Mouse (Mus musculus): ENCODE data around the gene Klhl2. TPM values are rescaled to one million over a fixed set of nuclear protein-coding genes. Genes with fewer than 3 reads are reported as not detected.

The Klhl2 gene
- polyA plus RNA-seq, 1 experiment, result 0.04 TPM

- H3K27me3 ChIP-seq (ENCODE audit: control insufficient read depth), result no peaks in the 10 kb centered on the region
- H3K9me3 ChIP-seq (ENCODE audit: control insufficient read depth, low read length), result no peaks in the 10 kb centered on the region
- no peaks in the 10 kb centered on the region for H3K4me1 ChIP-seq (ENCODE audit: control insufficient read depth)
- no peak overlapping the region for H3K4me3 ChIP-seq (replicated peaks)
- no peaks in the 10 kb centered on the region for H3K36me3 ChIP-seq (ENCODE audit: control insufficient read depth)
- TF ChIP-seq TAL1 (IDR thresholded peaks at IDR 0.05; ENCODE audit: low read length), result no peak
- TF ChIP-seq GATA1 (IDR thresholded peaks at IDR 0.05; ENCODE audit: low read length), result no peak
Observed at GRCm38 (mm10) chr8:64703191-64703590, 146.6 kb downstream of the Klhl2 start.

GRCm38 (mm10) chr8:64692651-64693201, 157.1 kb downstream of the Klhl2 start, which contains the start of gene Cpe:
Gene Cpe, minus strand, starts transcription at chr8:64693054.
- H3K36me3 ChIP-seq (ENCODE audit: control insufficient read depth), result no peaks in the 10 kb centered on the region
- TF ChIP-seq TAL1 (IDR thresholded peaks at IDR 0.05; ENCODE audit: low read length), result no peak
- no peak for TF ChIP-seq GATA1 (IDR thresholded peaks at IDR 0.05; ENCODE audit: low read length)
- H3K9me3 ChIP-seq (ENCODE audit: control insufficient read depth, low read length), result no peaks in the 10 kb centered on the region
- H3K4me1 ChIP-seq (ENCODE audit: control insufficient read depth), result no peaks in the 10 kb centered on the region
- H3K4me3 ChIP-seq (replicated peaks), result no peak within 1 kb of the TSS
- H3K27me3 ChIP-seq (ENCODE audit: control insufficient read depth), result peaks cover 32% of the 10 kb centered on the region

- Histone ChIP-seq H3K4me1 (ENCODE audit: control insufficient read depth) (no peaks in the 10 kb centered on the region), H3K4me3 (replicated peaks) (no peak overlapping the region), H3K36me3 (ENCODE audit: control insufficient read depth) (no peaks in the 10 kb centered on the region), H3K27me3 (ENCODE audit: control insufficient read depth) (peaks cover 32% of the 10 kb centered on the region), H3K9me3 (ENCODE audit: control insufficient read depth, low read length) (no peaks in the 10 kb centered on the region)
- no peak for TF ChIP-seq GATA1 (IDR thresholded peaks at IDR 0.05; ENCODE audit: low read length)
- TF ChIP-seq TAL1 (IDR thresholded peaks at IDR 0.05; ENCODE audit: low read length), result no peak
Observed at GRCm38 (mm10) chr8:64691591-64692401, 158.0 kb downstream of the Klhl2 start.

GRCm38 (mm10) chr8:64690845-64691244, 159.0 kb downstream of the Klhl2 start:
- H3K4me1 ChIP-seq (ENCODE audit: control insufficient read depth), result no peaks in the 10 kb centered on the region
- peaks cover 32% of the 10 kb centered on the region for H3K27me3 ChIP-seq (ENCODE audit: control insufficient read depth)
- no peak for TF ChIP-seq TAL1 (IDR thresholded peaks at IDR 0.05; ENCODE audit: low read length)
- no peak for TF ChIP-seq GATA1 (IDR thresholded peaks at IDR 0.05; ENCODE audit: low read length)
- no peaks in the 10 kb centered on the region for H3K36me3 ChIP-seq (ENCODE audit: control insufficient read depth)
- H3K4me3 ChIP-seq (replicated peaks), result no peak overlapping the region
- H3K9me3 ChIP-seq (ENCODE audit: control insufficient read depth, low read length), result no peaks in the 10 kb centered on the region

GRCm38 (mm10) chr8:64690306-64690705, 159.5 kb downstream of the Klhl2 start:
- H3K4me3 ChIP-seq (replicated peaks), result no peak overlapping the region
- H3K27me3 ChIP-seq (ENCODE audit: control insufficient read depth), result peaks cover 32% of the 10 kb centered on the region
- H3K9me3 ChIP-seq (ENCODE audit: control insufficient read depth, low read length), result no peaks in the 10 kb centered on the region
- H3K4me1 ChIP-seq (ENCODE audit: control insufficient read depth), result no peaks in the 10 kb centered on the region
- TF ChIP-seq GATA1 (IDR thresholded peaks at IDR 0.05; ENCODE audit: low read length), result no peak
- TF ChIP-seq TAL1 (IDR thresholded peaks at IDR 0.05; ENCODE audit: low read length), result no peak
- H3K36me3 ChIP-seq (ENCODE audit: control insufficient read depth), result no peaks in the 10 kb centered on the region

Other genes with a start within 250 kb of the Klhl2 start
- not detected in 2 replicates for gene Cpe, start 157.0 kb downstream of the Klhl2 start, polyA plus RNA-seq (2012)
- gene Msmo1, start 116.2 kb downstream of the Klhl2 start, polyA plus RNA-seq (2012), result 0.06 and 0.11 TPM in 2 replicates
- 0.40 and 0.56 TPM in 2 replicates for gene Tmem192, start 97.2 kb upstream of the Klhl2 start, polyA plus RNA-seq (2012)
- not detected in 2 replicates for gene Trim75, start 137.8 kb upstream of the Klhl2 start, polyA plus RNA-seq (2012)
- not detected in 2 replicates for gene Trim61, start 168.5 kb upstream of the Klhl2 start, polyA plus RNA-seq (2012)
- gene Trim60, start 168.6 kb upstream of the Klhl2 start, polyA plus RNA-seq (2012), result 0.03 TPM in 1 of 2 replicates, not detected in the other
- gene Apela, start 187.3 kb upstream of the Klhl2 start, polyA plus RNA-seq (2012), result not detected in 2 replicates
- not detected in 2 replicates for gene Gm10663, start 225.0 kb upstream of the Klhl2 start, polyA plus RNA-seq (2012)

Measured in erythroblast, embryonic 14.5 days (primary cell).